Mouse (Mus musculus): Measurements from ENCODE around the gene Gm21987. TPM values are rescaled to one million over a fixed set of nuclear protein-coding genes. Genes with fewer than 3 reads are reported as not detected.

Gm21987 gene
- total RNA-seq, 2 experiments from 2014 or later: not detected

DNA sequence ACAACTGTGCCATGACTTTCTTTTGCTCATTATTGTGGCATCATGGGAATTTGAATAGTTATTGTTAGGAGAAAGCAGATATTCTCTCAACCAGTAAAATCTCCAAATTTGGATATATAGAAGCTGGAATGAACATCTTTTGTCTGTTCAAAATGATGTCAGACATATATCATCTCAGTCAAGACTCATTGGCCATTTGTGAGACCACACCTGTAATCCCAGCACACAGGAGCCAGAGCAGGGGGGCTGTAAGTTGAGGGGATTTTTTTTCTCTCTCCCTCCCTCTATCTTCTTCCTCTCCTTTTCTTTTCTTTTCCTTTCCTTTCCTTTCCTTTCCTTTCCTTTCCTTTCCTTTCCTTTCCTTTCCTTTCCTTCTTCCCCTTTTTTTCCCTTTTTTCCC lies 6.0 kb downstream of the Gm21987 start:
- no peak overlapping the region for H3K27ac ChIP-seq
- DNase-seq (ENCODE audit: low spot score in 2 of 2): no peak
- TF ChIP-seq CTCF (conservative IDR thresholded peaks at IDR 0.05): no peak
- no peak overlapping the region for H3K4me3 ChIP-seq

DNA sequence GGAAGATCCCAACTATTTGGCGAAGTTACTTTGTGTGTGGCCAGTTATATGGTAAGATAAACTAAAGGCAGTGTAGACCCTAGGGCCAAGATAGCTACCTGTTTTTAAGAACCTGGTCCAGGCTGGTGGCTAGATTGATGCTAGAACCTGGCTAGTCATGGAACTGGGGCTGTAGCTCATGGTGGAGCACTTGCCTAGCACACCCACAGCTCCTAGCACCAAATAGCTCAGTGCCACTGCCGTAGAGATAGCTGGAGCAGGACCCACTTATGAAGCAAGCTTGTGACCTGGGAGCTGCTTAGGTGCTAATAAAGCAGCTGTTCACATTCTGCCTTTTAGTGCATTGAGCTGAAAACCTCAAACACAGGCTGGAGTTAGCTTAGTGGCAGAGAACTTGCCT lies 6.8 kb downstream of the Gm21987 start:
- no peak overlapping the region for H3K4me3 ChIP-seq
- no peak for TF ChIP-seq CTCF (conservative IDR thresholded peaks at IDR 0.05)
- H3K27ac ChIP-seq: no peak overlapping the region
- no peak for DNase-seq (ENCODE audit: low spot score in 2 of 2)

DNA sequence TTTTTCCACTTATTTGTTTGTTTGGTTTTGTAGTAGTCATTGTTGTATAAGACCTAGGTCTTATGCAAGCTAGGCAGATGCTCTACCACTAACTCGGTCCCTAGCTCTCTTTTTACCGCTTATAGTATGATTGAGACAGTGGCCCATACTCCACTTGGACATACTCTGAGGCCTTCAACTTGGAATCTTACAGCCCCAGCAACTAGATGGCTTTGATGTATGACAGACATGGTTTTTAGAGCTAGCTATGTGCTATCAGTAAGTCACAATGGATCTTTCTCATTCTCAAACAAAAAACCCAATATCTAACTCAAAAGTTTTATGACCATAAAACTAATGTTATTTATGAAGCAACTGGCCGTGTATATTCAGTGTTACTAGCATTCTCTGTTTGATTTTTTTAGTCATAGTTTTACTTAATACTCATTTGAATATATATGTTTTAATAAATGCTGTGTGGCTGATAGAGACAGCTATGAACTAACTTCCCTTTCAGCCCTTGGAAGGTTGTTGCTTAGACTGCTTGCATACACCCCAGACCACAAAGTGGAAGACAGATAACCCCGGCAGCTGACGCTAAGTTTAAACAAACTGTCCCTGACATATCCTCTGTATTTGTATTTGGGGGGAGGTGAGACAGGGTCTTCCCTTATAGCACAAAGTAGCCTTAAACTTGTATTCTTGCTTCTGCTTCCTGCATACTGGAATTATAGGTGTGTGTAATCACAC lies 7.5 kb downstream of the Gm21987 start:
- Histone ChIP-seq H3K4me3 (no peak overlapping the region), H3K27ac (no peak overlapping the region)
- no peak for DNase-seq (ENCODE audit: low spot score in 2 of 2)
- no peak for TF ChIP-seq CTCF (conservative IDR thresholded peaks at IDR 0.05)

DNA sequence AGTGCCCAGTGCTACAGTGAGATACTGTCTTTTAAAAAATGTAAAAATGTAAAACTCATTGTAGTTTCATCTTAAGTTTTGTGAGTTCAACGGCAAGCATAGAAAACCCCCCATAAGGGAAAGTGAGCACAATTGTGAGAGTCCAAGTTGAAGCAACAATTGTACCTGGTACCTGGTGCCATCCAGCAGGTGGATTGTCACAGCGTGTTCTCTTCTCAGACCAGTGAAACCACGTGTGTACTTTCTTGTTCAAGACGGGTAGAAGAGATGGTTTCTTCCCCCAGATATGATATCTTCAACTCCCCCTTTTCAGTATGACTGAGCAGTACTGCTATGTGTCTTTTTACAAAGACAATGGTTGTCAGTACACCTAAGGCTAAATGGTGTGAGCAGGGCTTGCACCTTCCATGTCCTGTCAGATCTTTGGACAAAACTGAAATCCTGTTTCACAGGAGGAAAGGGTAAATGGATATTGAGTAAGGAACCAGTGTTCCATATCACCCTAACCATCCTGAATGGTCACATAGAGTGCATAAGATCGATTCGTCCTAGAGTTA lies 11.5 kb downstream of the Gm21987 start:
- TF ChIP-seq CTCF (conservative IDR thresholded peaks at IDR 0.05): no peak
- no peak for DNase-seq (ENCODE audit: low spot score in 2 of 2)
- no peak overlapping the region for H3K4me3 ChIP-seq
- H3K27ac ChIP-seq: no peak overlapping the region

DNA sequence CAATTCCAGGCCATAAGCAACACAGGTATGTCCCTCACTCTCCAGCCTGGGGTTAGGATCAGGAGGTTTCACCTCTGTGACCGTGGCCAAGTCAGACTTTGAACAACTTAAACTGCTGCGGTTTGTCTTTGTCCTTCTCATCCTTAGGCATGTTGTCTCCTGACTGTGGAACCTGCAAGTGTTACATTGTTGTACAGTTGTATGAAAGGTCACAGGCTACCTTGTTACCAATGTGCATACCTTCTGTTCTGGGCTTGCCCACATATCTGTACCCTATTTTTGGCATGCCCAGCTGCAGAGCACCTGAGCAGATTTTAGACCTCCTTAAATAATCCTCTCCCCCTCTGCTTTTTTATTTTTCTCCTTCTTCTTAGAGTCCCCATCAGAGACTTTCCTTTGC lies 12.4 kb downstream of the Gm21987 start:
- H3K27ac ChIP-seq: no peak overlapping the region
- TF ChIP-seq CTCF (conservative IDR thresholded peaks at IDR 0.05): no peak
- DNase-seq (ENCODE audit: low spot score in 2 of 2): no peak
- no peak overlapping the region for H3K4me3 ChIP-seq

DNA sequence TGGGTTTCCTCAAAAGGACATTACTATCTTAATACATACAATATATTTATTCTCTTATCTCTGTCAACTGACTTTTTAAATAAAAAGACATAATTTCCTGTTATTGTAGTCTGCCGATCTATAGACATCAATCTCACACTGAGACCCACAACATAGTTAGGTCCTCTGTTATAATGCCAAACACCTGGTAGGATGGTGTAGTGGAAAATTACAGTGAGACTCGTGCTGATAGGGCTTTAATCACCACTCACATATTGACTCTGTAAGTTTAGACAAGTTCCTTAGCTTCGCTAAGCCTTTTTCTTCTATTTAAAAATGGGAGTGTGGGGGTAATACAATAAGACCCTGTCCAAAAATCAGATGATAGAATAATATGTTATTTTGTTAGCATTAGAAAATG lies 13.0 kb downstream of the Gm21987 start:
- Histone ChIP-seq H3K27ac (no peak overlapping the region), H3K4me3 (no peak overlapping the region)
- TF ChIP-seq CTCF (conservative IDR thresholded peaks at IDR 0.05): no peak
- DNase-seq (ENCODE audit: low spot score in 2 of 2): no peak

DNA sequence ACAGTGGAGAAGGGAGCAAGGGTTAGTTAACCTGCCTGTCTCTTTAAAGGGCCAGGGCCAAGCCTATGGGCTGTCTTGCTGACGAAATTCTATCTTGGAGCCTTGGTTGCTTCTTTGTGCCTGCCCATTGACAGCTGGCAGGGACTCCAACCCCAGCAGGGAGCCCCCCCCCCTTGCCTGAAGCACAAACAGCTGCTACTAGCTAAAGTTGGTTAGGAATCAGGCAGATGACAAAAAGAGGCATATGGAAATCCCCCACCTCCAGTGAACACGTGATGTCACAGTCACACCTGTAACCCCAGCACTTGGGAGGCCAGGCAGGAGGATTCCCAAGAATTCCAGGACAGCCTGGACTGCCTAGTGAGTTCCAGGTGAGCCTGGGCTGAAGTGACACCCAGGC lies 13.5 kb downstream of the Gm21987 start:
- no peak for DNase-seq (ENCODE audit: low spot score in 2 of 2)
- Histone ChIP-seq H3K27ac (no peak overlapping the region), H3K4me3 (no peak overlapping the region)
- TF ChIP-seq CTCF (conservative IDR thresholded peaks at IDR 0.05): no peak

DNA sequence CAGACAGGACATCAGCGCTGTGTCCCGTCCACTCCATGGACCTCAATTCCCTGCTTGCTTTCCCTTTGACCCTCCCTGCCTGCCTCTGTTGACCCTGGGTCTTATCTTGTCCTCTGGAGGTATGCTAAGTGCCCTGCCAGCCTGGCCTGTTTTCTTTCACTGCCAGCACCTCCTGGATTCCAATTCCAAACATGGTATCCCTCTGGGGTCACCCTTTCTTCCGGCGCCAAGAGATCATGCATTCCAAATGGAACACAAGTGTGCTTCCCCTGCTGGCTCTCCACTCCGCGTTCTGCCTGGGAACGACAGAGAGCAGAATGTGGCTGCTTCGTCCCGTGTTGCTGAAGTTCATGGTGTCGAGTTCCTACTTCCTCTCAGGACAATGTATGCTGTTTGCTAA lies 15.1 kb downstream of the Gm21987 start, which contains the start of gene Popdc2:
Gene Popdc2, plus strand, starts transcription at position 277 of the 400 bp plus-strand sequence.
- no peak within 1 kb of the TSS for H3K27ac ChIP-seq
- TF ChIP-seq CTCF (conservative IDR thresholded peaks at IDR 0.05): no peak
- no peak for DNase-seq (ENCODE audit: low spot score in 2 of 2)

DNA sequence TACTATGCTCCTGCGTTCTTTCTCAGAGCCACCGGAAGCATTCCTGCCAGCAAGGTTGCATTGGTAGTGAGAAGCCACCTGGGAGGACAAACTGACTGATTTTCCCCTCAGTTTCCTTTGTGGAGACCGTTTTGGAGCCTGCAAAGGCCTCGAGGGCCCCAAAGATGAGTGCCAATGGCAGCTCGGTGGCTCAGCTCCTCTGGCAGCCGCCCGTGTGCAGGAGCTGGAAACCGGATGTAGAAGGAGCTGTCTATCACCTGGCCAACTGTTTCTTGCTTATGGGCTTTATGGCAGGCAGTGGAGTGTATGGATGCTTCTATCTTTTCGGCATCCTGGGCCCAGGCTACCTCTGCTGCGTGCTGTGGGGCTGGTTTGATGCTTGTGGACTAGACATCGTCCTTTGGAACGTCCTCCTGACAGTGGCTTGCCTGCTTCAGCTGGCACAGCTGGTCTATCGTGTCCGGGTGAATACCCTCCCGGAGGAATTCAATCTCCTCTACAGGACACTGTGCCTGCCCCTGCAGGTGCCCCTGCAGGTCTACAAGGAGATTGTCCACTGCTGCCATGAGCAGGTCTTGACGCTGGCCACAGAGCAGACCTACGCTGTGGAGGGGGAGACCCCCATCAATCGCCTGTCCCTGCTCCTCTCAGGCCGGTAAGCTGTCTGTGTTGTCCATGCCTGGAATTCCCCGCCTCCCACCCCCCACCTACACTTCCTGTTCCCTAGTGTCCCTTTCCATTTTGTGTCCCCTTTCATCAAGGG lies 15.8 kb downstream of the Gm21987 start:
- H3K4me3 ChIP-seq: no peak overlapping the region
- no peak overlapping the region for H3K27ac ChIP-seq
- no peak for TF ChIP-seq CTCF (conservative IDR thresholded peaks at IDR 0.05)
- DNase-seq (ENCODE audit: low spot score in 2 of 2): no peak

More for the DNA sequence above, 15.1 kb downstream of the Gm21987 start, which contains the start of gene Popdc2:
- no peak within 1 kb of the TSS for H3K4me3 ChIP-seq

DNA sequence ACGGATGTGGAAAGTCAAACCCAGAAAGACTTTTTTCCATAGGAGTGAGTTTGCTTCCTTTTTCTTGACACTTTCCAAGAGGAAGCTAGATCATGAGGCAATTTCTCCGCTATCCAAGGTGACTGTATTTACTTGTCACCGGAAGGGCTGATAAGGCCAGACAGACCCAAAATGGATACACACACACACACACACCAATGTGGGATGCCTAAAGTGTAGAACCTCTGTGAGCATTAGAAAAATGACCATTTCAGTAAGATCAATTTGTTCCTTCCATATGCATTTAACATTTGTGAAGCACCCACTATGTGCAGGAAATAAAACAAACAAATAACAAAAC lies 16.4 kb downstream of the Gm21987 start:
- no peak for DNase-seq (ENCODE audit: low spot score in 2 of 2)
- TF ChIP-seq CTCF (conservative IDR thresholded peaks at IDR 0.05): no peak
- Histone ChIP-seq H3K4me3 (no peak overlapping the region), H3K27ac (no peak overlapping the region)

DNA sequence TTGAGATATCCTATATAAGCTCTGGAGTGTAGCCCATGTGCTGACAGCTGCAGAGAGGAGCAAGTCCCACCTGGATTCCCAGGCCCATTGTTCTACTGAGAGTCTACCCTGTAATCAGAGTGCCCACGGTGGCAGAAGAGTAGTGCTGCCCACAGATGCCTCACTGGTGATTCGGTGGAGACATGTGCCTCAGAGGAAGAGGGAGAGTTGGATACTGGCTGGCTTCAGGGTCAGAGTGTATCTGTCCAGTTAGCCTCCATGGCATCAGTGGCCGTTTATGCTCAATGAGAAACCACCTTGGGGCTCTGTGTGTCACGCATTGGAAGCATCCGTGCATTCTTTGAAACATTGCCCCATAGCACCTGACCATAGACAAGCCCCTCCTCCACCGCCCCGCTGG lies 16.8 kb downstream of the Gm21987 start:
- H3K4me3 ChIP-seq: no peak overlapping the region
- TF ChIP-seq CTCF (conservative IDR thresholded peaks at IDR 0.05): no peak
- no peak for DNase-seq (ENCODE audit: low spot score in 2 of 2)
- no peak overlapping the region for H3K27ac ChIP-seq

DNA sequence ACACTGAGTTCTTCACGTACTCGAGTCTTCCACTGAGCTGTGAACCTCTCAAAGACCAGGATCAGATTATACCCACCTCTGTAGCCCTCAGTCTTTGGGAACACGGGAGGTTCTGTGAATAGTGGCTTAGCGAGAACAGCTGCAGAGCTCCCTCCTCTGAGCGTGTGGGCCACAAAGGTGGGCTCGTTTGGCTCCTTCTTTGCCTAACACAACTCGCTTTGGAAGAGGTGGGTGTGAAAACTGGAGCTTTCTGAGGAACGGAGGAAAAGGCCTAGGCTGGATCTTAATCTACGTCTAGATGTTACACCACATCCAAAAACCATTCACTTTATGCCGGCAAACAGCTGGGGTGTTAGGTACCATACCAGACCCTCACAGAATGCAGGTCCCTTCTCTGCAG lies 18.6 kb downstream of the Gm21987 start:
- no peak for DNase-seq (ENCODE audit: low spot score in 2 of 2)
- TF ChIP-seq CTCF (conservative IDR thresholded peaks at IDR 0.05): no peak
- H3K27ac ChIP-seq: no peak overlapping the region
- no peak overlapping the region for H3K4me3 ChIP-seq

DNA sequence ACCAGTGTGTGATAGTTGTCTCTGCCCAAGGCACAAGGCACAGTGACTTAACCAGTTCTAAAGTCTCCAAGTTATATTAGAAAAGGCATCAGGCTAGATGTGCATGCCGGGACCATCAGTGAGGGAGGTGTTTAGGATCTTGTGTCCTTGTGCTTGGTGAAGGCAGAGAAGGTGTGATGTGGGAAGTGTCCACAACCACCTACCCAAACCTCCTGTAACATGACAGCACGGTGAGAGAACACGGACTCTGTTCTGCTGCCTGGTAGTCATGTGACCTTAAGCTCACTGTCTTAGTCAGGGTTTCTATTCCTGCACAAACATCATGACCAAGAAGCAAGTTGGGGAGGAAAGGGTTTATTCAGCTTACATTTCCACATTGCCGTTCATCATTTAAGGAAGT lies 19.4 kb downstream of the Gm21987 start:
- no peak for DNase-seq (ENCODE audit: low spot score in 2 of 2)
- TF ChIP-seq CTCF (conservative IDR thresholded peaks at IDR 0.05): no peak
- H3K27ac ChIP-seq: no peak overlapping the region
- H3K4me3 ChIP-seq: no peak overlapping the region

DNA sequence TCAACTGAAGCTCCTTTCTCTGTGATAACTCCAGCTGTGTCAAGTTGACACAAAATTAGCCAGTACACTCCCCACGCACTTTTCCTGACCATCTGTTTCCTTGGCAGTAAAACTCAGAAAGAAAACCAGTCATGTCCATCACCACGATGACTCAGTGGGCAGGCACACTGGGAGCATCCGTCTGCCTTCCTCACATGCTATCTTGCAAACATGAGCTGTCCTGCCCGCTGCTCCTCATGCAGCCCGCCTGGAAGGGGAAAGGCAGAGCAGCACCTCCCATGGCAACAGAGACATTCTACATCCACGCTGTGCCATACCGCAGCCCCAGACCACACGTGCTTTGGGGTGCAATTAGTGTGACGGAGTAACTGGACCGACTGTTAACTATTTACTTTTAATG lies 21.5 kb downstream of the Gm21987 start:
- Histone ChIP-seq H3K4me3 (no peak overlapping the region), H3K27ac (no peak overlapping the region)
- TF ChIP-seq CTCF (conservative IDR thresholded peaks at IDR 0.05): no peak

More for the DNA sequence above, 21.5 kb downstream of the Gm21987 start:
- peak; percentile 43 to 80 for DNase-seq (ENCODE audit: low spot score in 2 of 2)
